Mouse (Mus musculus) kidney, embryonic 15.5 days (tissue): ENCODE measurements around the gene Dhh. TPM values are rescaled to one million over a fixed set of nuclear protein-coding genes. Genes with fewer than 3 reads are reported as not detected.

ENCODE experiments used
- ATAC-seq: fragments of 200-750 bp; cut with Nextera tagmentation; replicated peaks from 2 replicates; pipeline ENCODE4 v1.8.0; 2017; ENCODE audit warnings: moderate TSS enrichment; ENCODE audit not compliant: low FRiP score
- H3K27ac ChIP-seq: fragments of 300-500 bp; sonication (generic); 2 replicates; pipeline ENCODE4 v1.5.1; 2015; ENCODE audit warnings: mild to moderate bottlenecking, inconsistent platforms
- H3K27me3 ChIP-seq: fragments of 300-500 bp; sonication (generic); 2 replicates; pipeline ENCODE4 v1.6.1; 2015; ENCODE audit warnings: inconsistent platforms
- H3K36me3 ChIP-seq: fragments of 300-500 bp; sonication (generic); 2 replicates; pipeline ENCODE4 v1.6.1; 2015; ENCODE audit warnings: inconsistent platforms
- H3K4me1 ChIP-seq: fragments of 300-500 bp; sonication (generic); 2 replicates; pipeline ENCODE4 v1.6.1; 2015; ENCODE audit warnings: inconsistent platforms
- H3K4me2 ChIP-seq: fragments of 300-500 bp; sonication (generic); 2 replicates; pipeline ENCODE4 v1.6.1; 2015; ENCODE audit warnings: moderate library complexity, mild to moderate bottlenecking, inconsistent platforms
- H3K4me3 ChIP-seq: fragments of 300-500 bp; sonication (generic); replicated peaks from 2 replicates; pipeline ENCODE4 v1.5.1; 2015; ENCODE audit warnings: mild to moderate bottlenecking, inconsistent platforms
- H3K9ac ChIP-seq: fragments of 300-500 bp; sonication (generic); 2 replicates; pipeline ENCODE4 v1.6.1; 2015; ENCODE audit warnings: mild to moderate bottlenecking, inconsistent platforms
- H3K9me3 ChIP-seq: fragments of 300-500 bp; sonication (generic); replicated peaks from 2 replicates; pipeline ENCODE4 v1.6.1; 2016; ENCODE audit warnings: inconsistent platforms
- WGBS: fragments of 180-500 bp; shearing (Covaris S2); methylation state at CpG from one replicate; pipeline ENCODE4 v1.1.7; 2015; ENCODE audit warnings: mixed read lengths; 5-methylcytosine and 5-hydroxymethylcytosine counted together
- polyA plus RNA-seq: library from polyadenylated mRNA; unstranded; fragments of >200 nt; fragmentation: Nextera tagmentation; extraction: Ambion mirVana; gene quantifications from 2 replicates; pipeline ENCODE4 v1.2.1, GENCODE M21; 2015

The Dhh gene
- polyA plus RNA-seq, 1 experiment from 2014 or later: 2.0 TPM

DNA sequence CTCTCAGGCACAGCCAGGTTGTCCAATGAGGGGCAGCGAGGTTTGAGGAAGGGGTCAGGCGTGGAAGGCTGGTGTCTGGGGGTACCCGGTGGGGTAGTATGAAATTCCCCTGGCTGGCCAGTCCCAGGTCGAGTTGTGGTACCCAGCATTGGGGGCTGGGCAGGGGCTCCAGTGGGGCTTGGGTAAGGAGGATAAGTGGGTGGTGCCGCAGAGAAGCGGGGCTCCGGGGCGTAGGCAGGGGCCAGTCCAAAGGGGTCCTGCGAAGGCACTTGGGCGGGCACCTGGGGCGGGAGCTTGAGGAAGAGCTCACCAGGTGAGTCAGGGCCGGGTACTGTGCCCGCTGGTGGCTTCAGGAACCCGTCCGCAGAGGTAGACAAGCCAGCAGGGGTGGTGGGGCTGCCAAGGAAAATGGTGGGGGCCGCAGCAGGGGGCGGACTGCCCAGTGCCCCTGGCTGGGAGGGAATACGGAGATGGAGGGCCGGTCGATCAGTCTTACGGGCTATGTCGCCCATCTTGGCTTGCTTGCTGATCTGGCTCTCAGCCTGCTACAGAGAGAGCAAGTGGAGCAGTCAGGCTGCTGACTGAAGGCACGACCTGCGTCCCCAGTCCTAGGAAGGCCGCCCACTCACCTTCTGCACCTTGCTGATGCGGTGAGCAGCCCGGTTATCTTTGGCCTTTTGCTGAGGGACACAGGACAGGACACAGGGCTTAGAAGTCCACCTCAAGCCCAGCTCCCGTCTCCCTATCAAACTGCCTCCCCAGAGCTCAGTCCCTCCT lies 45.0 kb downstream of the Dhh start:
- no peak overlapping the region for H3K27ac ChIP-seq
- no peak overlapping the region for H3K4me3 ChIP-seq
- no peak overlapping the region for H3K4me2 ChIP-seq
- WGBS: 95% methylated on average over 28 of the region's 28 CpGs
- ATAC-seq: no peak; the same call in 1 of the 2 replicates
- H3K4me1 ChIP-seq: no peaks in the 10 kb centered on the region
- H3K36me3 ChIP-seq: peaks cover 100% of the 10 kb centered on the region
- no peak overlapping the region for H3K9ac ChIP-seq
- no peaks in the 10 kb centered on the region for H3K27me3 ChIP-seq
- no peaks in the 10 kb centered on the region for H3K9me3 ChIP-seq

GRCm38 (mm10) chr15:98852733-98853132 lies 45.6 kb downstream of the Dhh start:
- H3K27ac ChIP-seq: no peak overlapping the region
- H3K27me3 ChIP-seq: no peaks in the 10 kb centered on the region
- H3K4me1 ChIP-seq: no peaks in the 10 kb centered on the region
- no peak overlapping the region for H3K4me3 ChIP-seq
- peaks cover 100% of the 10 kb centered on the region for H3K36me3 ChIP-seq
- WGBS: 88% methylated on average over 9 of the region's 9 CpGs
- H3K4me2 ChIP-seq: no peak overlapping the region
- H3K9ac ChIP-seq: no peak overlapping the region
- ATAC-seq: peak; percentile 13; the same call in 1 of the 2 replicates
- H3K9me3 ChIP-seq: no peaks in the 10 kb centered on the region

DNA sequence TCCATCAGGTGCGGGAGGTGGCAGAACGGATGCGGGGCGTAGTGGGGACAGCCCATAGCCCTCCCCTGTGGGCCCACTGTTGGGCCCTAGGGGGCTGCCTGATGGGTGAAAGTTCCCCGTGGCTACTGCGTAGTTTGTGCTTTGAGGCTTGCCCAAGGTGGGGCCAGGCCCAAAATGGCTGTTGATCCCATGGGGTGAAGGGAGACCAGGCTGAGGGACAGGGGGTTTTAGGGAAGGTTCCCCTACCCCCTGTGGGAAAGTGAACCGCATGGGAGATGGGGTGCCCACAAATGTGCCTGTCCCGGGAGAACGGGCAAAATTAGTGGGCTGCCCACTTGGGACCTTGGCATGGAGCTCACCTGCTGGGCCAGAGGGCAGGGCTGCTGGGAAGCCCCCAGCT lies 46.3 kb downstream of the Dhh start:
- Histone ChIP-seq H3K27me3 (no peaks in the 10 kb centered on the region), H3K4me3 (no peak overlapping the region), H3K27ac (no peak overlapping the region), H3K4me1 (no peaks in the 10 kb centered on the region), H3K36me3 (peaks cover 100% of the 10 kb centered on the region), H3K4me2 (no peak overlapping the region), H3K9ac (no peak overlapping the region), H3K9me3 (no peaks in the 10 kb centered on the region)
- no peak for ATAC-seq
- 95% methylated on average over 9 of the region's 9 CpGs for WGBS

DNA sequence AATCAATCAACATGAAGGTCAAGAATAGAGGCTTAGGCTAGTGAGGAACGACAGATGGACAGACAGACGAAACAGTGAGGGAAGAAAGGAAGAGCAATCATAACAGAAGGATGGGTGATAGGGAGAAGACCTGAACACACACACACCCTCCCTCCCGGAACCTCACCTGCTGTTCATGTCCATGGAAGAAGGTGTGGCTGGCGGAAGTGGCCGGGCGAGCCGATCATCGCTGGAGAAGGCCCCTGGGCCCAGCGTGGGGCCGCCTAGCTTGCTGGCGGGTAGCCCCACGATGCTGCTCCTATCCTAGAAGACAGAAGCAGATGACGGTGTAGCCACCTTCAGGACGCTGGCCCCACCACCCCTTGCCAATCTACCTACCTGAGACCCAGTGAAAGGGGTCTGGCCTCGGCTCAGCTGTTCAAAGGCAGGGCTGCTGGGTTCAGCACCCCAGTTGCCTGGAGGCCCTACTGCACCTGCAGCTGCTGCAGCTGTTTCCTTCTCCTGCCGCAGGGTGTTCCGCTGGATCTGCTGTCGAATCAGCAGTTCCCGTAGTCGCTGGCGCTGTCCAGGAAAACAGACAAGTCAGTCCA lies 47.0 kb downstream of the Dhh start:
- no peak overlapping the region for H3K9ac ChIP-seq
- no peak for ATAC-seq
- no peaks in the 10 kb centered on the region for H3K4me1 ChIP-seq
- no peaks in the 10 kb centered on the region for H3K27me3 ChIP-seq
- H3K9me3 ChIP-seq: no peaks in the 10 kb centered on the region
- WGBS: 91% methylated on average over 21 of the region's 21 CpGs
- no peak overlapping the region for H3K4me2 ChIP-seq
- H3K27ac ChIP-seq: no peak overlapping the region
- H3K36me3 ChIP-seq: peaks cover 100% of the 10 kb centered on the region
- H3K4me3 ChIP-seq: no peak overlapping the region

- 93% methylated on average over 14 of the region's 14 CpGs for WGBS
- no peak overlapping the region for H3K4me2 ChIP-seq
- H3K36me3 ChIP-seq: peaks cover 100% of the 10 kb centered on the region
- no peaks in the 10 kb centered on the region for H3K4me1 ChIP-seq
- H3K27ac ChIP-seq: no peak overlapping the region
- H3K9me3 ChIP-seq: no peaks in the 10 kb centered on the region
- no peaks in the 10 kb centered on the region for H3K27me3 ChIP-seq
- no peak overlapping the region for H3K9ac ChIP-seq
- H3K4me3 ChIP-seq: no peak overlapping the region
- ATAC-seq: no peak
These were observed 47.7 kb downstream of the Dhh start for GRCm38 (mm10) chr15:98850668-98851067.

DNA sequence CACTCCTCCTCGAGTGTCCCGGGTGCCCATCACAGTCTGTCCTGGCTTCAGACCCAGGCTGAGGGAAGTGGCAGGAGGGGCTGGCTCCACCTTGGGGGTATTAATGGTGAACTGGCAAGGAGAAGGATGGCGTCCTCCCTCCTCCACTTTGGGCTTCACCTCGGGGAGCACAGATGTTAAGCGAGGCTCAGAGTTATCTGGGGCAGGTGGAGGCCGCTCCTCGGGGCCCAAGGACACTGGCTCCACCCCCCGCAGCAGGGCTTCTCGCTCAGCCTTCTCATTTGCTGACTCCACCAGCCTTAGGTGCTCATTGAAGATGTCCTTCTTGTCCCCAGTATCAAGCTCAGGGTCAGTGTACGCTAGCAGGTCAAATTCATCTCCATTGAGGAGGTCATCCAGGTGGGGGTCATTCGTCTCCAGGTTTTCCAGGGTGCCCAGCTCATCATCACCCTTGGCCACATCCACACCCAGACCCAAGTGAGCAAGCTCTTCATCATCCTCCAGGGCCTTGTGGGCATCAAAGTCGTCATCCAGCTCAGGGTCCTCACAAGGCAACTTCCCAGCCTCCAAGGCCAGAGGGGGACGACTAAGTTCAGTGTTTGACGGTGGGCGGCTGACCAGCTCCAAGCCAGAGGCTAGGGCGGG lies 48.3 kb downstream of the Dhh start:
- no peak for ATAC-seq
- no peaks in the 10 kb centered on the region for H3K4me1 ChIP-seq

GRCm38 (mm10) chr15:98849165-98849564 lies 49.2 kb downstream of the Dhh start:
- H3K27ac ChIP-seq: no peak overlapping the region

More for the DNA sequence above, 48.3 kb downstream of the Dhh start:
- Histone ChIP-seq H3K27me3 (no peaks in the 10 kb centered on the region), H3K9me3 (no peaks in the 10 kb centered on the region), H3K36me3 (peaks cover 100% of the 10 kb centered on the region), H3K27ac (no peak overlapping the region), H3K9ac (no peak overlapping the region), H3K4me3 (no peak overlapping the region), H3K4me2 (no peak overlapping the region)
- 87% methylated on average over 16 of the region's 16 CpGs for WGBS

GRCm38 (mm10) chr15:98846140-98846539 lies 52.2 kb downstream of the Dhh start:
- no peaks in the 10 kb centered on the region for H3K27me3 ChIP-seq
- H3K9me3 ChIP-seq: no peaks in the 10 kb centered on the region
- 88% methylated on average over 8 of the region's 8 CpGs for WGBS
- no peak for ATAC-seq
- no peak overlapping the region for H3K4me2 ChIP-seq
- H3K4me3 ChIP-seq: no peak overlapping the region
- H3K36me3 ChIP-seq: peaks cover 100% of the 10 kb centered on the region
- H3K27ac ChIP-seq: no peak overlapping the region
- no peaks in the 10 kb centered on the region for H3K4me1 ChIP-seq
- H3K9ac ChIP-seq: no peak overlapping the region

More at GRCm38 (mm10) chr15:98849165-98849564, 49.2 kb downstream of the Dhh start:
- WGBS: 96% methylated on average over 11 of the region's 11 CpGs
- no peaks in the 10 kb centered on the region for H3K9me3 ChIP-seq
- ATAC-seq: no peak
- H3K4me3 ChIP-seq: no peak overlapping the region
- no peaks in the 10 kb centered on the region for H3K27me3 ChIP-seq
- H3K9ac ChIP-seq: no peak overlapping the region
- no peak overlapping the region for H3K4me2 ChIP-seq
- H3K4me1 ChIP-seq: no peaks in the 10 kb centered on the region
- peaks cover 100% of the 10 kb centered on the region for H3K36me3 ChIP-seq

DNA sequence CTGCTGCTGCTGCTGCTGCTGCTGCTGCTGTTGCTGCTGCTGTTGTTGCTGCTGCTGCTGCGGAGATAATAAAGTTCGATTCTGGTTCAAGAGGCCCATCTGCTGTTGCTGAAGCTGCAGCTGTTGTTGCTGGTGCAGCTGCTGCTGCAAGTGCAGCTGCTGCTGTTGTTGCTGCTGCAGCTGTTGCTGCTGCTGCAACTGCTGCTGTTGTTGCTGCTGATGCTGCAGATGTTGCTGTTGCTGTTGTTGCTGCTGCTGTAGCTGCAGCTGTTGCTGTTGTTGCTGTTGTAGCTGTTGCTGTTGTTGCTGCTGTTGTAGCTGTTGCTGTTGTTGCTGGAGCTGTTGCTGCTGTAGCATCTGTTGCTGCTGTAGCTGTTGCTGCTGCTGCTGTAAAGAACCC lies 53.2 kb downstream of the Dhh start:
- Histone ChIP-seq H3K4me1 (no peaks in the 10 kb centered on the region), H3K4me3 (no peak overlapping the region), H3K27ac (no peak overlapping the region), H3K36me3 (peaks cover 100% of the 10 kb centered on the region), H3K4me2 (no peak overlapping the region), H3K9ac (no peak overlapping the region), H3K9me3 (no peaks in the 10 kb centered on the region), H3K27me3 (no peaks in the 10 kb centered on the region)
- WGBS: 91% methylated on average over 2 of the region's 2 CpGs
- ATAC-seq: no peak

- 93% methylated on average over 11 of the region's 11 CpGs for WGBS
- Histone ChIP-seq H3K4me2 (no peak overlapping the region), H3K4me1 (no peaks in the 10 kb centered on the region)
These were observed 54.6 kb downstream of the Dhh start for GRCm38 (mm10) chr15:98843595-98844223.

More at GRCm38 (mm10) chr15:98843595-98844223, 54.6 kb downstream of the Dhh start:
- no peak overlapping the region for H3K4me3 ChIP-seq
- H3K27me3 ChIP-seq: no peaks in the 10 kb centered on the region
- no peak for ATAC-seq
- peaks cover 100% of the 10 kb centered on the region for H3K36me3 ChIP-seq
- no peak overlapping the region for H3K27ac ChIP-seq
- H3K9me3 ChIP-seq: no peaks in the 10 kb centered on the region
- no peak overlapping the region for H3K9ac ChIP-seq
